ENCODE assay signal across 17 mouse cellular contexts in the genomic region with DNA sequence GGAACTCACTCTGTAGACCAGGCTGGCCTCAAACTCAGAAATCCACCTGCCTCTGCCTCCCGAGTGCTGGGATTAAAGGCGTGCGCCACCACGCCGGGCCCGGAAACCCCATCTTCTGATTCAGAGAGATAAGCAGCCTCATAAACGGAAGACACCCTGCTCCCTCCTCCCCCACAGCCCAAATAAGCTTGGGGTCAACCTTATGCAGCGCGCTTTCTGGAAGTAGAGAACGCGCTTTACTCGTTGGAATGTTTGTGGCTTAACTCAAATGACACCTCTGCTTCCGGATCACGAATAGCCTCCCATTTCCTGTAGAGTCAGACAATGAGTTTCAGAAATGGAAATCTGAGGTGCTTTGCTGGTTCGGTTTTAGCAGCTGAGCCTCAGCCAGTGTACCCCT. TPM values are rescaled to one million over a fixed set of nuclear protein-coding genes. Genes with fewer than 3 reads are reported as not detected.
A peak's percentile ranks its signal among the peaks of the same experiment; 100 is the strongest.
DNase-seq lines count a peak whose midpoint lies in the region; ATAC-seq and TF ChIP-seq lines count a peak whose summit lies in the region.
"Had no signal": no experiment of that assay in that cellular context is flagged by ENCODE, and none has a peak within 500 bp of the region (broad histone marks: within the 10 kb centered on the region; RNA-seq: fewer than 3 reads in every experiment).

No protein-coding gene starts in this region.

- peaks cover 24% of the 10 kb centered on the region for H3K36me3 ChIP-seq in embryonic facial prominence, embryonic 13.5 days
- peaks cover 29% of the 10 kb centered on the region for H3K36me3 ChIP-seq in embryonic facial prominence, embryonic 10.5 days (replicated peaks)
- no peaks in the 10 kb centered on the region for H3K36me3 ChIP-seq in intestine, embryonic 15.5 days
- H3K36me3 ChIP-seq in intestine, postnatal 0 days (ENCODE audit: control insufficient read depth, insufficient read depth): no peaks in the 10 kb centered on the region

- no peak for DNase-seq in embryonic facial prominence, embryonic 10.5 days (ENCODE audit: low spot score)
- peak; percentile 39 for DNase-seq in 416B (ENCODE audit: low read depth)
- peak; percentile 29 for DNase-seq in induced T-regulatory cell, adult 2 months (ENCODE audit: low read depth)
- DNase-seq in adrenal gland, adult 8-10 months: no peak
- no peak for DNase-seq in kidney, postnatal 25 days
- DNase-seq: cerebellum, adult 8-10 months; kidney, adult 18-20 months; lung, postnatal 36 days; thymus, adult 18-20 months had no signal

- WGBS in embryonic facial prominence, embryonic 13.5 days: 92% methylated on average over 15 of the region's 15 CpGs
- 91% methylated on average over 15 of the region's 15 CpGs for WGBS in embryonic facial prominence, embryonic 10.5 days
- 95% methylated on average over 15 of the region's 15 CpGs for WGBS in intestine, embryonic 15.5 days
- 93% methylated on average over 14 of the region's 15 CpGs for WGBS in intestine, postnatal 0 days

- H3K9ac ChIP-seq in embryonic facial prominence, embryonic 13.5 days: no peak overlapping the region
- no peak overlapping the region for H3K9ac ChIP-seq in intestine, embryonic 15.5 days
- no peak overlapping the region for H3K9ac ChIP-seq in intestine, postnatal 0 days (ENCODE audit: low read depth, low read length)
- H3K9ac ChIP-seq: forebrain, embryonic 12.5 days had no signal

- ATAC-seq in embryonic facial prominence, embryonic 13.5 days (ENCODE audit: insufficient number of reproducible peaks, insufficient read depth, low FRiP score, low TSS enrichment, low read depth): no peak
- ATAC-seq in intestine, embryonic 15.5 days: no peak
- no peak for ATAC-seq in intestine, postnatal 0 days

- no peak for TF ChIP-seq CTCF in intestine, postnatal 0 days (IDR thresholded peaks at IDR 0.05; ENCODE audit: low read depth)

- H3K4me3 ChIP-seq in embryonic facial prominence, embryonic 13.5 days: no peak overlapping the region
- no peak overlapping the region for H3K4me3 ChIP-seq in embryonic facial prominence, embryonic 10.5 days
- no peak overlapping the region for H3K4me3 ChIP-seq in intestine, embryonic 15.5 days (replicated peaks)
- H3K4me3 ChIP-seq in intestine, postnatal 0 days (ENCODE audit: low read depth, low read length): no peak overlapping the region

- H3K4me2 ChIP-seq in embryonic facial prominence, embryonic 13.5 days: 0 out of 2 replicates have a peak overlapping the region, but pooled peaks have one; percentile 84
- H3K4me2 ChIP-seq in intestine, embryonic 15.5 days (replicated peaks): peak overlapping the region; percentile 82; the same call in 1 of the 2 replicates
- no peak overlapping the region for H3K4me2 ChIP-seq in intestine, postnatal 0 days (replicated peaks; ENCODE audit: low read depth)

- H3K27ac ChIP-seq in embryonic facial prominence, embryonic 13.5 days: no peak overlapping the region
- no peak overlapping the region for H3K27ac ChIP-seq in embryonic facial prominence, embryonic 10.5 days (replicated peaks)
- H3K27ac ChIP-seq in intestine, embryonic 15.5 days: no peak overlapping the region
- H3K27ac ChIP-seq in intestine, postnatal 0 days (ENCODE audit: low read depth, low read length): no peak overlapping the region
- H3K27ac ChIP-seq: forebrain, embryonic 12.5 days had no signal

- H3K4me1 ChIP-seq in embryonic facial prominence, embryonic 13.5 days: peaks cover 37% of the 10 kb centered on the region
- H3K4me1 ChIP-seq in embryonic facial prominence, embryonic 10.5 days: peaks cover 39% of the 10 kb centered on the region
- H3K4me1 ChIP-seq in intestine, embryonic 15.5 days (replicated peaks): peaks cover 15% of the 10 kb centered on the region
- H3K4me1 ChIP-seq in intestine, postnatal 0 days (replicated peaks; ENCODE audit: control insufficient read depth, insufficient read depth, low read length): no peaks in the 10 kb centered on the region

- H3K9me3 ChIP-seq in embryonic facial prominence, embryonic 13.5 days: peaks cover 8% of the 10 kb centered on the region
- H3K9me3 ChIP-seq in embryonic facial prominence, embryonic 10.5 days: peaks cover 9% of the 10 kb centered on the region
- H3K9me3 ChIP-seq in intestine, embryonic 15.5 days: no peaks in the 10 kb centered on the region
- H3K9me3 ChIP-seq in intestine, postnatal 0 days (ENCODE audit: control insufficient read depth): no peaks in the 10 kb centered on the region
- H3K9me3 ChIP-seq: forebrain, embryonic 12.5 days had no signal

- no peaks in the 10 kb centered on the region; the same call in 1 of the 2 replicates for H3K27me3 ChIP-seq in embryonic facial prominence, embryonic 13.5 days
- H3K27me3 ChIP-seq in embryonic facial prominence, embryonic 10.5 days (replicated peaks; ENCODE audit: low read depth, poor library complexity, severe bottlenecking): peaks cover 18% of the 10 kb centered on the region
- H3K27me3 ChIP-seq in intestine, embryonic 15.5 days (replicated peaks): no peaks in the 10 kb centered on the region
- no peaks in the 10 kb centered on the region for H3K27me3 ChIP-seq in intestine, postnatal 0 days (replicated peaks; ENCODE audit: control insufficient read depth, insufficient read depth, low read length)

RNA-seq across cellular contexts. Expression of a gene that starts 0.8 kb away (rescaled TPM):
- 6.2 and 6.9 TPM in 2 replicates for polyA plus RNA-seq in embryonic facial prominence, embryonic 13.5 days (2015; fragmentation: Nextera tagmentation; extraction: Ambion mirVana)
- 5.5 and 6.2 TPM in 2 replicates for polyA plus RNA-seq in embryonic facial prominence, embryonic 10.5 days (2016; fragmentation: Nextera tagmentation; extraction: Ambion mirVana)
- 2.0 and 2.9 TPM in 2 replicates for polyA plus RNA-seq in intestine, embryonic 15.5 days (2015; fragmentation: Nextera tagmentation; extraction: Ambion mirVana)
- 6.3 and 7.5 TPM in 2 replicates for polyA plus RNA-seq in intestine, postnatal 0 days (2015; fragmentation: Nextera tagmentation; extraction: Ambion mirVana)
- total RNA-seq in adrenal gland, adult 8-10 months (2022): under 1 TPM in 3 of 4 experiments, not detected in 1; 0.08 to 0.35 (median 0.09) TPM
- total RNA-seq: gastrocnemius, adult 8-10 months had no signal

RNA-seq across cellular contexts. Expression of a gene that starts 1.0 kb away (rescaled TPM):
- 47.6 and 49.1 TPM in 2 replicates for polyA plus RNA-seq in embryonic facial prominence, embryonic 13.5 days (2015; fragmentation: Nextera tagmentation; extraction: Ambion mirVana)
- polyA plus RNA-seq in embryonic facial prominence, embryonic 10.5 days (2016; fragmentation: Nextera tagmentation; extraction: Ambion mirVana): 48.1 TPM in 2 replicates
- polyA plus RNA-seq in intestine, embryonic 15.5 days (2015; fragmentation: Nextera tagmentation; extraction: Ambion mirVana): 13.7 and 15.2 TPM in 2 replicates
- polyA plus RNA-seq in intestine, postnatal 0 days (2015; fragmentation: Nextera tagmentation; extraction: Ambion mirVana): 1.4 TPM in 2 replicates
- total RNA-seq in adrenal gland, adult 8-10 months (2022): 1 to 10 TPM in 2 of 4 experiments, under 1 TPM in 2; 0.38 to 1.3 (median 0.97) TPM

RNA-seq across cellular contexts. Expression of a gene that starts 1.1 kb away (rescaled TPM):
- polyA plus RNA-seq in embryonic facial prominence, embryonic 13.5 days (2015; fragmentation: Nextera tagmentation; extraction: Ambion mirVana): 0.23 and 0.24 TPM in 2 replicates
- polyA plus RNA-seq in embryonic facial prominence, embryonic 10.5 days (2016; fragmentation: Nextera tagmentation; extraction: Ambion mirVana): 0.11 TPM in 1 of 2 replicates, not detected in the other
- not detected in 2 replicates for polyA plus RNA-seq in intestine, embryonic 15.5 days (2015; fragmentation: Nextera tagmentation; extraction: Ambion mirVana)
- polyA plus RNA-seq in intestine, postnatal 0 days (2015; fragmentation: Nextera tagmentation; extraction: Ambion mirVana): 0.07 TPM in 2 replicates
- total RNA-seq in adrenal gland, adult 8-10 months (2022): not detected
- total RNA-seq: gastrocnemius, adult 8-10 months; left cerebral cortex, adult 8-10 months; liver, adult 2 months had no signal
- polyA plus RNA-seq: liver, adult 2 months; small intestine, adult 2 months had no signal

RNA-seq across cellular contexts. Expression of a gene that starts 8.2 kb away (rescaled TPM):
- 3.7 and 4.2 TPM in 2 replicates for polyA plus RNA-seq in embryonic facial prominence, embryonic 13.5 days (2015; fragmentation: Nextera tagmentation; extraction: Ambion mirVana)
- 3.6 and 4.5 TPM in 2 replicates for polyA plus RNA-seq in embryonic facial prominence, embryonic 10.5 days (2016; fragmentation: Nextera tagmentation; extraction: Ambion mirVana)
- 1.0 and 1.4 TPM in 2 replicates for polyA plus RNA-seq in intestine, embryonic 15.5 days (2015; fragmentation: Nextera tagmentation; extraction: Ambion mirVana)
- polyA plus RNA-seq in intestine, postnatal 0 days (2015; fragmentation: Nextera tagmentation; extraction: Ambion mirVana): 0.63 and 0.65 TPM in 2 replicates
- total RNA-seq in adrenal gland, adult 8-10 months (2022): under 1 TPM in 2 of 4 experiments, not detected in 2; 0.17 to 0.38 TPM
- total RNA-seq: liver, adult 2 months had no signal
- polyA plus RNA-seq: liver, adult 2 months had no signal

RNA-seq across cellular contexts. Expression of a gene that starts 17.0 kb away (rescaled TPM):
- 5.8 and 9.0 TPM in 2 replicates for polyA plus RNA-seq in embryonic facial prominence, embryonic 13.5 days (2015; fragmentation: Nextera tagmentation; extraction: Ambion mirVana)
- polyA plus RNA-seq in embryonic facial prominence, embryonic 10.5 days (2016; fragmentation: Nextera tagmentation; extraction: Ambion mirVana): 5.7 and 6.1 TPM in 2 replicates
- 4.8 and 5.1 TPM in 2 replicates for polyA plus RNA-seq in intestine, embryonic 15.5 days (2015; fragmentation: Nextera tagmentation; extraction: Ambion mirVana)
- 4.4 and 4.8 TPM in 2 replicates for polyA plus RNA-seq in intestine, postnatal 0 days (2015; fragmentation: Nextera tagmentation; extraction: Ambion mirVana)
- total RNA-seq in adrenal gland, adult 8-10 months (2022): 10 to 100 TPM; 22.7 to 48.4 (median 37.4) TPM

Comparison
In these comparisons a context has a peak if more than half of its experiments do, and no peak if none do; other contexts are left out.
1. DNase-seq: peak in 416B (single experiment) and induced T-regulatory cell, adult 2 months (single experiment); none in embryonic facial prominence, embryonic 10.5 days (single experiment), adrenal gland, adult 8-10 months (single experiment) and kidney, postnatal 25 days (0 of 2).